Mouse (Mus musculus): ENCODE results near the gene 8030474K03Rik. TPM values are rescaled to one million over a fixed set of nuclear protein-coding genes. Genes with fewer than 3 reads are reported as not detected.
"Not testable (repeated sequence)": the region's sequence is repeated elsewhere in the genome, so short reads cannot be mapped to it uniquely, and the experiment has no call there.

Gene 8030474K03Rik
- polyA plus RNA-seq, 1 experiment from 2014 or later, result 0.50 TPM

GRCm38 (mm10) chrX:101819163-101819562 is 24.7 kb downstream of the 8030474K03Rik start:
- no peak overlapping the region for H3K4me3 ChIP-seq
- no peaks in the 10 kb centered on the region for H3K36me3 ChIP-seq
- H3K4me1 ChIP-seq (replicated peaks), result no peaks in the 10 kb centered on the region
- H3K4me2 ChIP-seq, result no peak overlapping the region
- no peak overlapping the region for H3K9ac ChIP-seq
- H3K27ac ChIP-seq, result no peak overlapping the region
- 45% methylated on average over 1 of the region's 1 CpGs for WGBS
- no peaks in the 10 kb centered on the region for H3K9me3 ChIP-seq (replicated peaks)
- ATAC-seq (replicated peaks; ENCODE audit: insufficient number of reproducible peaks, insufficient read depth, low FRiP score, low read depth), result no peak
- H3K27me3 ChIP-seq, result no peaks in the 10 kb centered on the region

GRCm38 (mm10) chrX:101819980-101820379 is 25.5 kb downstream of the 8030474K03Rik start:
- ATAC-seq (replicated peaks; ENCODE audit: insufficient number of reproducible peaks, insufficient read depth, low FRiP score, low read depth); H3K9ac ChIP-seq: not testable (repeated sequence)

GRCm38 (mm10) chrX:101847191-101847795 is 52.8 kb downstream of the 8030474K03Rik start:
- peaks cover 32% of the 10 kb centered on the region for H3K27me3 ChIP-seq
- WGBS, result 32% methylated on average over 5 of the region's 5 CpGs
- ATAC-seq (replicated peaks; ENCODE audit: insufficient number of reproducible peaks, insufficient read depth, low FRiP score, low read depth), result no peak; the same call in 1 of the 2 replicates

More at GRCm38 (mm10) chrX:101819980-101820379, 25.5 kb downstream of the 8030474K03Rik start:
- H3K4me3 ChIP-seq; H3K27ac ChIP-seq; H3K4me2 ChIP-seq; H3K4me1 ChIP-seq (replicated peaks); H3K36me3 ChIP-seq; H3K27me3 ChIP-seq; H3K9me3 ChIP-seq (replicated peaks): not testable (repeated sequence)

More at GRCm38 (mm10) chrX:101847191-101847795, 52.8 kb downstream of the 8030474K03Rik start:
- Histone ChIP-seq H3K4me1 (replicated peaks) (peaks cover 8% of the 10 kb centered on the region), H3K9ac (no peak overlapping the region), H3K9me3 (replicated peaks) (no peaks in the 10 kb centered on the region), H3K4me3 (no peak overlapping the region), H3K27ac (peak overlapping the region; percentile 24; the same call in 1 of the 2 replicates), H3K4me2 (no peak overlapping the region), H3K36me3 (no peaks in the 10 kb centered on the region)

Other genes with a start within 250 kb of the 8030474K03Rik start
- gene Ogt, start 154.6 kb upstream of the 8030474K03Rik start, polyA plus RNA-seq (2015; fragmentation: Nextera tagmentation; extraction: Ambion mirVana), result 91.0 and 105 TPM in 2 replicates
- 0.11 and 0.30 TPM in 2 replicates for gene Cxcr3, start 60.4 kb upstream of the 8030474K03Rik start, polyA plus RNA-seq (2015; fragmentation: Nextera tagmentation; extraction: Ambion mirVana)
- gene Gm4779, start 233 bp upstream of the 8030474K03Rik start, polyA plus RNA-seq (2015; fragmentation: Nextera tagmentation; extraction: Ambion mirVana), result 0.09 and 0.66 TPM in 2 replicates
- gene Nhsl2, start 54.7 kb downstream of the 8030474K03Rik start, polyA plus RNA-seq (2015; fragmentation: Nextera tagmentation; extraction: Ambion mirVana), result 6.7 and 10.4 TPM in 2 replicates

Data from heart, embryonic 15.5 days (tissue).